Mouse (Mus musculus): ENCODE measurements at regions not wholly inside any gene's neighbourhood (a gene's known extent, or its start where the extent isn't known, plus 50 kb on each side); places are given as distances from the start of the nearest gene placed in this dataset.

GRCm38 (mm10) chr13:37680837-37681619 lies 97.2 kb upstream of the Rreb1 start:
- no peak for ATAC-seq (ENCODE audit: insufficient number of reproducible peaks, low FRiP score, low TSS enrichment)

DNA sequence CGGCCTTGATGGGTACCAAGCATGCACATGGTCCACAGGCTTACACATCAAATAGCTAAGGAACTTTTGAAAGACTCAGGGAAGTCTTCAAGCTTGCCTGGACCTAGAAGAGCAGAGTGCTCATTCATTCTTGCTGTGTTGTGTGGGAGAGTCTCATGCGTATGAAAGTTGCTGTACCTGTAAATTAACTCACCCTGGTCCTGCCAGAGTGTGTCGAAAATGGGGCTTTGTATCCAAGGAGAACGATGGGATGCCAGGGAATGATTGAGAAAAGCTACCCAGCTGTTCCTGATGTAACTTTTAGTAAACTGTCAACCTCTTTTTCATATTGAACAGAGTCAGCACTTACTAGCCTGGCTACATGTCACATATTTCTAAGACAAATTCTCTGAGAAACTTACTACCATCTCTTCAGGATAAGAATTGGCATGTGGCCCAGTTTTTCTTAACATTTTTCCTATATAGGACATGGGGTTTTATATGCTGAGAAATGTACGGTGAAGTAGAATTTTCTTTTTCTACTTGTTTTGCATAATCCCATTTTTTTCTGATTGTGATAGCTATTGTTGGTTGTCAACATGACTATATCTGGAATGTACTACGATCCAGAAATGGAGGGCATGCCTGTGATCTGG lies 95.0 kb upstream of the Rreb1 start:
- ATAC-seq (ENCODE audit: insufficient number of reproducible peaks, low FRiP score, low TSS enrichment) = no peak

GRCm38 (mm10) chr13:37685617-37686016 lies 92.6 kb upstream of the Rreb1 start:
- no peak for ATAC-seq (ENCODE audit: insufficient number of reproducible peaks, low FRiP score, low TSS enrichment)

DNA sequence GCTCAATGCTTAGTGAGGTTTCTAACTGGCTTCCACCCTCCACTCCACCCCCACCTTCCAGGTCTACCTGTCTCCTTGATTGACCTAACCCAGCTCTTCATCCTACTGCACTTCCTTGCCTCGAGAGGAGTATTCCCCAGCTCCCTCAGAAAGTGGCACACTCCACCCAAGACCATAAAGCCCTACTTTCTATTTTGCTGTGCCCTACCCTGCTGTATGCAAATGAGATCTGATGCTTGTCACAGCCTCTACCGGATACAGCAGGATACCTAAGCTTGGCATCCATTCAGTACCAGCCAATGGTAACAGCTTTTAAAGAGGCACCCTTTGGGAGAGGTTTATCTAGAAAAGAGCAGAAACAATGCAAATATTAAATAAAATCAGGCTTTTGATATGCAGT lies 92.1 kb upstream of the Rreb1 start:
- ATAC-seq (ENCODE audit: insufficient number of reproducible peaks, low FRiP score, low TSS enrichment) = no peak

DNA sequence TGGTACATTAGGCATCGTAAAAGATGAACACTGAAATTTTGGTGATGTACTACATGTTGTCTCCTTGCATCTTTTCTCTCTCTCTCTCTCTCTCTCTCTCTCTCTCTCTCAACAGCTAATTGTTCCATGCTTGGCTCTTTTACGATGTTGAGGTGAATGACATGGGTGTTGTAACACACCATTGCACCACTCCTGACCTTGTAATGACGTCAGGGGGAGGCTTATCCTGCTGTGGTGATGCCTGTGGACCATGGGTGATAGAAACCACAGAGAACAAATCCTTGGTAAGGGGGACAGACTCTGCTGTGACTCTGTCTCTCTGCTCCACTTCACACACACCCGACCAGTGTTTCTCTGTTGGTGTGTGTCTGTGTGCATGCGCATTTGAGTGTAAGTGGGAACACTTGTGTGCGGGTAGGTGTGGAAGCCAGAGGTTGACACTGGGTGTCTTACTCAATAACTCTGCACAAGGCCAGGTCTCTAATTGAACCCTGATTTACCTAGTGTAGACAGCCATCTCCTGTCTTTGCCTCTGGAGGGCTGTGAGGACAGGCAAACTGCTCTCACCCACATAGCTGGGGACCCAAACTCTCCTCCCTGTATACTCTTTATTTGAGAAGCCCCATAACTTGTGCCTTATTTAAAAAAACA lies 88.9 kb upstream of the Rreb1 start:
- no peak for ATAC-seq (ENCODE audit: insufficient number of reproducible peaks, low FRiP score, low TSS enrichment)

DNA sequence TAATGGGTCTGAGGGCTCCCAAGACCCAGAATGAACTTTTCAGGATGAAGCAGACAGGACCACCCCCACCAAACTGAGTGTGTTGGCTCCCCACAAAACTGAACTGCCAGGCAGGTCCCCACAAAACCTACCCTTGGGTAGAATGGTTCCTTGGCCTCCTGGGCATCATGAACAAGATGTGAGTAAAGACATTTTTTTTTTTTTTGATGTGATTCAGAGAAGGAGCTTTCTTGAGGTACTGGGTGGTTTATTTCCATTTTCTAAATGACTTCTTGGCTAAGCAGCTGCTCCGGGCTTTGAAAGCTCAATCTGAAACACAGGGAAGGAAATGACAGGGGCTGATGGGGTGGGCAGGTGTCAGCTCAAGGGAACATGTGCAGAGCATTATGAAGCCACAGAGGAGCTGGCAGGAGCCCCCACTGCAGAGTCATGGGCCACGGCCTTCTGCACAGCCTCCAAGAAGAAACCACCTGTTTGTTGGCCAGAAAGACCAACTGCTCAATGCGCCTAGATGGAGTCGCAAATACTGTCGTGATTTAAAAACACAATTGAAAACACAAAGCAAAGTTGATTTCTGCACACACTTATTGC lies 86.2 kb upstream of the Rreb1 start:
- no peak for ATAC-seq (ENCODE audit: insufficient number of reproducible peaks, low FRiP score, low TSS enrichment)

DNA sequence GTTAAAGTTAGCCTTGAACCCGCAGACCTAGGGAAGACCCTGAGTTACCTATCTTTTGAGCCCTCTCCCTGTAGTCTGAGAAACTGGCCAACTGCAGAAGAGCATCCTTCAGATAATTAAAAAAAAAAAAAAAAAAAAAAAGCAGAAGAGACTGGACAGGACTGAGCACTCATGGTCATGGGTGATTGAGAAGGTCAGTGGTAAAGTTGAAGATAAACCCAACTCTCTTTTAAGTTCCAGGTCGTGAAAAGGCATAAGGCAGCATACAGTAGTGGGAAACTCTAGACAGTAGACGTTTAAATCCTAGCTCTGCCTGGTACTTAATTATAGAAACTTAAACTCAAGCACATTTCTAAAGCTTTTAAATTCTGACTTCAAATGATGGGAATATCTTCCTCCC lies 84.6 kb upstream of the Rreb1 start:
- no peak for ATAC-seq (ENCODE audit: insufficient number of reproducible peaks, low FRiP score, low TSS enrichment)

GRCm38 (mm10) chr13:37704475-37704874 lies 73.7 kb upstream of the Rreb1 start:
- no peak for ATAC-seq (ENCODE audit: insufficient number of reproducible peaks, low FRiP score, low TSS enrichment)

- ATAC-seq (ENCODE audit: insufficient number of reproducible peaks, low FRiP score, low TSS enrichment) = no peak
Observed at GRCm38 (mm10) chr13:37705482-37705881, 72.7 kb upstream of the Rreb1 start.

- no peak for ATAC-seq (ENCODE audit: insufficient number of reproducible peaks, low FRiP score, low TSS enrichment)
Observed at GRCm38 (mm10) chr13:37710913-37711312, 67.3 kb upstream of the Rreb1 start.

DNA sequence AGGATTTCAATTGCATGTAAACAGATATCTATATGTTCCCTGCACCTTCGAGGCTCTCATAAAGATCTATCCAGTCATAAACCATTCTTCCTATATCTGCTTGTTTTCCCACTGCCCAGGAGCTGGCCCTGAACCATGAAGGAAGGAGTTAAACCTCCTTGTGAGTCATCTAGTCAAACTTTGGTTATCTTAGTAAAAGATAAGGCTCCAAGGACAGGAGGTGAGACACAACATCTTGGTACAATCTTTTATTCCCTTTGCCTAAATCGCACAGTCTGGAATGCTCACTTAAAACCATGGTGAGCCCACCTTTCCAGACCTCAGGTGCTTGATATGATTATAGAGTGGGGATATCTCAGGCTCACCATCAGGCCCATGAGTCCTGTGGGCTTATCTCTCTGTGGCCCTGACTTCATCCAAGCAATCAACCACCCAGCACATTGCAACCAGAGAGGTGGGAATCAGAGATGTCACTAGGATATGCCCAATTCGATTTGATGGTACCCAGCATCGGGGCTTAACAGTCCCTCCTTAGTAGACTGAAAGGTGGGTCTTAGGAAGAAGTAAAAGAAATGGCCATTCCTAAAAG lies 65.2 kb upstream of the Rreb1 start:
- no peak for ATAC-seq (ENCODE audit: insufficient number of reproducible peaks, low FRiP score, low TSS enrichment)

- no peak for ATAC-seq (ENCODE audit: insufficient number of reproducible peaks, low FRiP score, low TSS enrichment)
Observed at GRCm38 (mm10) chr13:37715058-37715712, 63.0 kb upstream of the Rreb1 start.

DNA sequence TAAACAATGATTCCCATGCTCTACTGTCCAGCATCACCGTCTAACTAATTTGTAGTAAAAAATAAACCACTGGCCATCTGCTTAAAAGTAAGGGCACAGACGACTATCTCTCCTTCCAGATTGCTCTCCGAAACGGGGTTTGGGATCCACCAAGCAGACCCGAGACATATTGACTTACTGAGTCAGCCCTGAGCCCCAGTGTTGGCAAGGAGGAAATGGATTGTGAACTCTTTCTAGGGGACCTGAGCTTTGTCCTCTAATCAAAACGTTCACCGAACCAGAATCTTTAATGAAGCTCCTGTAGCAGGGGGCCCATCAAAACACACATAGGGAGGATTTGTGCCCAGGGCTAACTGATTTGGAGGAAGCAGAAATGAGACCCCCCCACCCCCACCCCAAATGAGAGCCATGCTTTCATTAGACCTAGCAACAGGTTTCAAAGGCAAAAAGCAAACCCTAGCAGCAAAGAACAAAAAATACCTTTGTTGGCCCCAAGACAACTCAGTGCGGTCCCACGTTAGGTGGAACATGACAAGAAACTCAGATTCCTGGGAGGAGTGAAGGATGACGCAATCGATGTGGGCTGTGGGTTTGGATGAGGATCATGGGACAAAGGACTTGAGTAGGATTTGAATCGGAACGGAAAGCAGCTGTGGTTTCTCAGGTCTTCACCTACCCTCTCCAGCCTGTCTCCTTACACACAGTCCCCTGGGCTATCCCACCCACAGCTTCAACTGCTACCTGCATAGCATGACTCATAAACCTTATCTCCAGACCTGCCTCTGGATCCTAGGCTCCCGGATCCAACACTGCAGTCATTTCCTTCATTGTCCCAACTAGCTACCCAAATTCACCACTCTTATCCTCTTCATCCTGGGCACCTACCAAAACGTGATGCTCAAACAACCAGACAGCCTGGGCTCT lies 62.2 kb upstream of the Rreb1 start:
- no peak for ATAC-seq (ENCODE audit: insufficient number of reproducible peaks, low FRiP score, low TSS enrichment)

DNA sequence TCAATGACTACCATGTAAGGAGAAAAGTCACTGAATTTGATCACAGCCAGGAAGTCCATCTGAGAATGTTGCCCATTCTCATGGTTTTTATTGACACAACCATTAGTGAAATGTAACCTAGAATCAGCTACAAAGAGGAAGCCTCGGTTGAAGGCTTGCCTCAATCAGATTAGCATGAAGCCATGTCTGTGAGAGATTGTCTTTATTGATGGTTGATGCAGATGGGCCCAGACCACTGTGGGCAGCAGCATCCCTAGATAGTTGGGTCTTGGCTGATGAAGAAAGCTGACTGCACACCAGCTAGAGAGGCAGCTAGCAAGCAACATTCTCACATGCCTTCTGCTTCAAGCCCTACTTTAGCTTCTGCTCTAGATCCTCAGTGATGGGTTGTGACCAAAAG lies 60.4 kb upstream of the Rreb1 start:
- no peak for ATAC-seq (ENCODE audit: insufficient number of reproducible peaks, low FRiP score, low TSS enrichment)

GRCm38 (mm10) chr13:37718364-37718763 lies 59.8 kb upstream of the Rreb1 start:
- ATAC-seq (ENCODE audit: insufficient number of reproducible peaks, low FRiP score, low TSS enrichment) = no peak

Data from cerebellum, adult (tissue).